Mouse (Mus musculus) midbrain, embryonic 10.5 days (tissue): Measurements from ENCODE around the gene Pde4d. TPM values are rescaled to one million over a fixed set of nuclear protein-coding genes. Genes with fewer than 3 reads are reported as not detected.

ENCODE experiments used
- DNase-seq: peaks from one replicate; pipeline ENCODE4 v3.0.0-alpha.2; 2017; ENCODE audit warnings: low spot score
- H3K27ac ChIP-seq: fragments of 300-500 bp; sonication (generic); replicated peaks from 2 replicates; pipeline ENCODE4 v1.5.1; 2016; ENCODE audit warnings: mild to moderate bottlenecking
- H3K27me3 ChIP-seq: fragments of 300-500 bp; sonication (generic); 2 replicates; pipeline ENCODE4 v1.6.1; 2016; ENCODE audit warnings: low read depth, mild to moderate bottlenecking; ENCODE audit not compliant: poor library complexity, severe bottlenecking
- H3K36me3 ChIP-seq: fragments of 300-500 bp; sonication (generic); 2 replicates; pipeline ENCODE4 v1.6.1; 2016; ENCODE audit warnings: mild to moderate bottlenecking, moderate library complexity
- H3K4me1 ChIP-seq: fragments of 300-500 bp; sonication (generic); 2 replicates; pipeline ENCODE4 v1.6.1; 2016
- H3K4me3 ChIP-seq: fragments of 300-500 bp; sonication (generic); 2 replicates; pipeline ENCODE4 v1.5.1; 2016; ENCODE audit warnings: mild to moderate bottlenecking, moderate library complexity
- H3K9me3 ChIP-seq: fragments of 300-500 bp; sonication (generic); replicated peaks from 2 replicates; pipeline ENCODE4 v1.6.1; 2016; ENCODE audit warnings: mild to moderate bottlenecking
- WGBS: fragments of 180-500 bp; shearing (Covaris S2); methylation state at CpG from one replicate; pipeline ENCODE4 v1.1.7; 2016; 5-methylcytosine and 5-hydroxymethylcytosine counted together
- polyA plus RNA-seq: library from polyadenylated mRNA; unstranded; fragments of >200 nt; fragmentation: Nextera tagmentation; extraction: Ambion mirVana; gene quantifications from 2 replicates; pipeline ENCODE4 v1.2.1, GENCODE M21; 2016

The Pde4d gene
- polyA plus RNA-seq, 1 experiment from 2014 or later, result 10.8 TPM

DNA sequence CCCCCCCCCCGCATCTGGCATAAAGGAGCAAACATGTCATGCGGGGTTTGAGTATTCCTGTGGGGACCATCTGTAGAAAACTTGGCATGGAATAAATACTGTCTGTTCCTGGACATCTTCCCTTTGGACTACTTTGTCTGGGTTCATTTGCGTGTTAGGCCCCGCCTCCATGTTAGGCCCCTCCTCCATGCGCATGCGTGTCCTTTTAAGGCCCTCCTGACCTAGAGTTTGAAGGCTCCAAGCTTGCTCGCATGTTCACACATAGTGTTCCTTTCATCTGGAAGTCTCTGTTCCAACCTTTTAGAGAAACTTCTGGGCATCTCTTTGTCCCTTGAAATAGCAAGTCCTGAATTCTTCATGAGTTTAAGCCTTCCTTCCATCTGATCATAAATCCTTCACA, 1359.2 kb downstream of the Pde4d start:
- Histone ChIP-seq H3K36me3 (no peaks in the 10 kb centered on the region), H3K4me3 (no peak overlapping the region), H3K27me3 (no peaks in the 10 kb centered on the region), H3K27ac (no peak overlapping the region), H3K4me1 (no peaks in the 10 kb centered on the region), H3K9me3 (no peaks in the 10 kb centered on the region)
- 96% methylated on average over 6 of the region's 7 CpGs for WGBS
- no peak for DNase-seq

- no peaks in the 10 kb centered on the region for H3K4me1 ChIP-seq
- no peaks in the 10 kb centered on the region for H3K9me3 ChIP-seq
- H3K27me3 ChIP-seq, result no peaks in the 10 kb centered on the region
- no peak overlapping the region for H3K27ac ChIP-seq
- no peak for DNase-seq
- WGBS, result 86% methylated on average over 4 of the region's 4 CpGs
- no peak overlapping the region for H3K4me3 ChIP-seq
- no peaks in the 10 kb centered on the region for H3K36me3 ChIP-seq
Observed at GRCm38 (mm10) chr13:109809646-109810045, 1359.9 kb downstream of the Pde4d start.

- WGBS, result 90% methylated on average over 4 of the region's 4 CpGs
- DNase-seq, result no peak
- H3K36me3 ChIP-seq, result no peaks in the 10 kb centered on the region
- H3K9me3 ChIP-seq, result no peaks in the 10 kb centered on the region
- no peak overlapping the region for H3K4me3 ChIP-seq
- H3K4me1 ChIP-seq, result no peaks in the 10 kb centered on the region
- no peak overlapping the region for H3K27ac ChIP-seq
- H3K27me3 ChIP-seq, result no peaks in the 10 kb centered on the region
Observed at GRCm38 (mm10) chr13:109813924-109814323, 1364.2 kb downstream of the Pde4d start.

- WGBS, result 88% methylated on average over 3 of the region's 3 CpGs
- no peaks in the 10 kb centered on the region for H3K9me3 ChIP-seq
- peaks cover 45% of the 10 kb centered on the region for H3K4me1 ChIP-seq
Observed at GRCm38 (mm10) chr13:109819071-109819470, 1369.3 kb downstream of the Pde4d start.

DNA sequence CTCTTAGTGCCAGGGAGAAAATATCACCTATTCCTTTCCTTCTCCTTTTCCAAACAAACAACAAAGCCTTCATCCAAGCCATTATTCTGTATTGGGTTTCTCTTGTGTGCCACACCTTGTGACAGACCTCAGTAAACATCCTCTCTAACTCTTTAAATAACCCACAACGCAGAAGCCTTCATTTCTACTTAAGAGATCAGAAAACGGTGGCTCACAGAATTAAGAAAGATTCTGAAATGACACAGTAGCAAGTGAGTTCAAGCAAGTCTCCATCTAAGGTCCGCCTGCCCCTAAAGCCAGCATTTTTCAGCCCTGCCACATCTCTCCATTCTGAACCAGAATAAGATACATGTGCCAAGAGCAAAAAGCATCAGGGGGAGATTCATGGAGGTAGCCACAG, 1370.4 kb downstream of the Pde4d start:
- Histone ChIP-seq H3K36me3 (no peaks in the 10 kb centered on the region), H3K27me3 (no peaks in the 10 kb centered on the region), H3K27ac (no peak overlapping the region), H3K4me3 (no peak overlapping the region), H3K4me1 (peaks cover 55% of the 10 kb centered on the region), H3K9me3 (no peaks in the 10 kb centered on the region)
- 79% methylated on average over 3 of the region's 3 CpGs for WGBS
- no peak for DNase-seq

More at GRCm38 (mm10) chr13:109819071-109819470, 1369.3 kb downstream of the Pde4d start:
- H3K27ac ChIP-seq, result no peak overlapping the region
- H3K36me3 ChIP-seq, result no peaks in the 10 kb centered on the region
- H3K4me3 ChIP-seq, result no peak overlapping the region
- H3K27me3 ChIP-seq, result no peaks in the 10 kb centered on the region
- DNase-seq, result no peak

- no peak overlapping the region for H3K4me3 ChIP-seq
- H3K9me3 ChIP-seq, result no peaks in the 10 kb centered on the region
- H3K27me3 ChIP-seq, result no peaks in the 10 kb centered on the region
- H3K27ac ChIP-seq, result peak overlapping the region; percentile 39; the same call in 1 of the 2 replicates
- H3K36me3 ChIP-seq, result no peaks in the 10 kb centered on the region
- 69% methylated on average over 3 of the region's 3 CpGs for WGBS
- no peak for DNase-seq
- H3K4me1 ChIP-seq, result peaks cover 55% of the 10 kb centered on the region
Observed at GRCm38 (mm10) chr13:109820866-109821265, 1371.1 kb downstream of the Pde4d start.

DNA sequence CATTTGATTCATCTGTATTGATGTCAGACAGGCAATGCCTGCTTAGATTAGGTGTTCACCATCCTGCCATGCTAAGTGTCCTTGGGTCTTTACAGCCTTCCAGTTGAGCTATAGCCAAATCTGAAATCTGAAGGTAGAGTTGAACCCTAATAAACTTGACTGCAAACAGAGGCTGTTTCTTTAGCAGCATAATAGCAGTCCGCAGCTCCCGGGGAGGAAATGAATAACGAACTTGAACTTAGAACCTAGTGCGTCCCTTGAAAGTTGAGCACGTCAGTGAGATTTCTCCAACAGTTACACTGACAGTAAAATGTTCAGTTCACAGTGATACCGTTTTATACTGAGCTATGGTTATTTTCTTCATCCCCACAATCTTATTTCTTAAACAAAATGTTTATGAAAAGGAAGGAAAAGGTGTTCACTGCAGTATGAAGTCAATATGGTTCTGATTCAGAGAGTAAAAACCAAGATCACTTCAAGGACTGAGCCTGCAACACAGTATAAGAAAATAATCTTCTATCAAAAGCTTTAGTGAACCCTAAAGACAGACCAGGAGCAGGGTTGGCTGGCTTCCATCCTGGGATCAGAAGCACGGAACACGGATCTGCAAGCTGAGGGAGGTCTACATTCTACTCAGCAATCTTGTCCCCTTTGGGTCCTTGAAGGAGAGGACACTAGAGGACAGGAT, 1372.1 kb downstream of the Pde4d start:
- peak overlapping the region; percentile 93 for H3K27ac ChIP-seq
- 39% methylated on average over 8 of the region's 8 CpGs for WGBS
- DNase-seq, result no peak
- H3K4me3 ChIP-seq, result peak overlapping the region; percentile 51
- no peaks in the 10 kb centered on the region for H3K9me3 ChIP-seq
- no peaks in the 10 kb centered on the region for H3K27me3 ChIP-seq
- peaks cover 55% of the 10 kb centered on the region for H3K4me1 ChIP-seq
- H3K36me3 ChIP-seq, result no peaks in the 10 kb centered on the region

DNA sequence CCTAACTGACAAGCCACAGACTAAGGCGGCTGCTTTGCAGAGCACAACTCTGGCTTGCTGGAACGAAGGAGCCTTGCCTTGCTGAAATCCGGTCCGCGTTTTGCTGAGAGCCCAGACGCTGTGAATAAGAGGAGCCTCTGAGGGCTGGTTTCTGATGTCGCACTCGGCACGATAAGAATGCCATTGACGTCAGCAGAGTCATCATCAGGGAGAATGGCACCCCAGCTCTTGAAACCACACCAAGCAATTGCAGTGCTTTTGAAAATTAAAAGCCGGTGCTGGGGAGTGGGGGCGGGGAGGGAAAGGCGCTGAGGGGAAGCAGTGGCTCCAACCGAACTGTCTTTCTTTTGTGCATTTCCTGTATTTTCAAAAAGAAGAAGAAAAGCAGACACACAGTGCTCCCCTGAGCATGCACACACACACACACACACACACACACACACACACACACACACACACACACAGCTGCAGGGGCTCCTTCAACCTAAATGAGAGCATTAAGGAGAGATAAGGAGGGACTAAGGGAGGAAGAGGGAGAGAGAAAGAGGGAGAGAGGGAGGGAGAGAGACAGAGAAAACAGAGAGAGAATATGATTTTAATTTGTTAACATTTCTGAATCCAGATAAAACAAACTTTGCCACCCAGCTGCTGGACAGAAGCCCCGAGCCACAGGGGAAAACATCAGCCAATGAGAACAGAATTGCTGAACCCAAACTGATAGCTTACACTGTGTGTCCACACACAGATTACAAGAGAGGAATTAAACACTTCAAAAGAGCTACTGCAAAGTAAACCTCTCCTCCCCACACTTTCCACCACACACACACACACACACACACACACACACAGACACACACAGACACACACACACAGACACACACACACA, 1372.9 kb downstream of the Pde4d start:
- WGBS, result 0% methylated on average over 15 of the region's 15 CpGs
- Histone ChIP-seq H3K36me3 (no peaks in the 10 kb centered on the region), H3K27ac (peak overlapping the region; percentile 93), H3K9me3 (no peaks in the 10 kb centered on the region), H3K27me3 (no peaks in the 10 kb centered on the region), H3K4me3 (peak overlapping the region; percentile 51), H3K4me1 (peaks cover 58% of the 10 kb centered on the region)
- DNase-seq, result peak; percentile 93

GRCm38 (mm10) chr13:109823307-109824031, 1373.7 kb downstream of the Pde4d start:
- H3K9me3 ChIP-seq, result no peaks in the 10 kb centered on the region
- no peaks in the 10 kb centered on the region for H3K27me3 ChIP-seq
- WGBS, result 34% methylated on average over 11 of the region's 11 CpGs
- no peaks in the 10 kb centered on the region for H3K36me3 ChIP-seq
- H3K4me1 ChIP-seq, result peaks cover 58% of the 10 kb centered on the region
- peak overlapping the region; percentile 93 for H3K27ac ChIP-seq
- peak; percentile 33 for DNase-seq
- peak overlapping the region; percentile 23; the same call in 1 of the 2 replicates for H3K4me3 ChIP-seq

DNA sequence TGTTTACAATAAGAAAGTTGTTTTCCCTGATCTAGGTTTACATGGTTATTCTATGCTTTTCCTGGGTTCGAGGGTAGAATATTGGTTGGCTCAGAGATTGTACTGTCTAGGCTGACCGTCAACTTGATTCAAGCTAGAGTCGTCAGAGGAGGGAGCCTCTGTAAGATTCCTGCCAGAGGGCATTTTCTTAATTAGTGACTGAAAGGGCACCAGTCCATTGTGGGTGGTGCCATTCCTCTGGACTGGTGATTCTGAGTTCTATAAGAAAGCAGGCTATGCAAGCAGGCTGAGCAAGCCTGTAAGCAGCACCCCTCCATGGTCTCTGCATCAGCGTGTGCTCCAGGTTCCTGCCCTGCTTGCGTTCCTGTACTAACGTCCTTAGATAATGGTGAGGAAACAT, 1376.1 kb downstream of the Pde4d start:
- H3K27me3 ChIP-seq, result no peaks in the 10 kb centered on the region
- H3K36me3 ChIP-seq, result no peaks in the 10 kb centered on the region
- DNase-seq, result no peak
- H3K4me3 ChIP-seq, result no peak overlapping the region
- peaks cover 45% of the 10 kb centered on the region for H3K4me1 ChIP-seq
- no peaks in the 10 kb centered on the region for H3K9me3 ChIP-seq
- WGBS, result 86% methylated on average over 6 of the region's 6 CpGs
- no peak overlapping the region for H3K27ac ChIP-seq

- DNase-seq, result no peak
- Histone ChIP-seq H3K9me3 (no peaks in the 10 kb centered on the region), H3K27me3 (no peaks in the 10 kb centered on the region), H3K4me3 (no peak overlapping the region), H3K27ac (no peak overlapping the region), H3K4me1 (peaks cover 30% of the 10 kb centered on the region), H3K36me3 (no peaks in the 10 kb centered on the region)
- WGBS, result 92% methylated on average over 6 of the region's 6 CpGs
Observed at GRCm38 (mm10) chr13:109827341-109827740, 1377.6 kb downstream of the Pde4d start.

DNA sequence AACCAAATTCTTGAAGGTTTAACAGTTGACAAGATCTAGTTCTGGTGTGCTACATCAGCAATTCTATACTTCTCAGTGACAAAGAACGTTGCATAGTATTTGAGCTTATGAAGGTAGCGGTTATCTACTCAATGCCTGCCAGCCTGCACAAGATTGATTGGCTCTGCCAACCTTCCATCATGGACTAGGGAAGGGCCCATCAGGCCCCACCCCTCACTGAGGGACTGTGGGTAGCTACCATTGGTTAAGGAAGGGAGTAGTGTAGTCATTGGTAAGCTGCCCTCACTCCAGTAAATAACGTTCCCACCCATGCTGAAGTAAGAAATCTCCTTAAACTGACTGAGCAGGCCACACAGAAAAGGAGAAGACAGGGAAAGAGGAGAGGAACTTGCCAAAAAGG, 1378.2 kb downstream of the Pde4d start:
- Histone ChIP-seq H3K27ac (no peak overlapping the region), H3K4me1 (peaks cover 24% of the 10 kb centered on the region), H3K27me3 (no peaks in the 10 kb centered on the region), H3K9me3 (no peaks in the 10 kb centered on the region), H3K36me3 (no peaks in the 10 kb centered on the region), H3K4me3 (no peak overlapping the region)
- DNase-seq, result no peak
- 90% methylated on average over 3 of the region's 3 CpGs for WGBS
